Mouse (Mus musculus): ENCODE data around the gene Nek9.

- no peak for TF ChIP-seq CHD2 (IDR thresholded peaks at IDR 0.05; ENCODE audit: low read depth, low read length)
- TF ChIP-seq ZNF384 (IDR thresholded peaks at IDR 0.05; ENCODE audit: low read depth, low read length): no peak
Measured at GRCm38 (mm10) chr12:85270319-85270718, 68.8 kb downstream of the Nek9 start, which contains the start of gene Mlh3.

Data from ES-E14 (cell line).